Mouse (Mus musculus) thymus, adult 18-20 months (tissue): ENCODE measurements around the gene Il1rap.

Source experiments
- DNase-seq, 2 experiments: peaks; one replicate each; pipeline ENCODE4 v3.0.0; 2022; ENCODE audit warnings: mixed read lengths in 2 of 2

Gene Il1rap

DNA sequence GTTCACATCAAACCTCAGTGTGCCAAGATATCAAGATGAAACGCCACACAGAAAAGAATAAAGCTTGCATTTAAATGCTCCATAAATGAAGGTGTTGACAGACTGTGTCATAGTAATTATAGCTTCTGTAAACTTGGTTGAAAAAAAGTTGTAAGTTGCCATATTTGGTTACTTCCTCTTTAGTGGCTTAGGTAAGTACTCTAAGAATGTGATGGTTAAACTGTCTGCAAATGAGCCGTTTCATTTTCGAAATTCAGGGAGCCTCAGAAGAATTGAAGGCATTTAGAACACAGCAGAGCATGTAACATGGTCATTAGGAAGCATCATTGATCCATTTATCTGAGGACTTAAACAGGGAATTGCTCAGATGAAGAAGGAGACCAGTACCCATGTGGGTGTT is 146.6 kb downstream of the Il1rap start:
- no peak for DNase-seq

DNA sequence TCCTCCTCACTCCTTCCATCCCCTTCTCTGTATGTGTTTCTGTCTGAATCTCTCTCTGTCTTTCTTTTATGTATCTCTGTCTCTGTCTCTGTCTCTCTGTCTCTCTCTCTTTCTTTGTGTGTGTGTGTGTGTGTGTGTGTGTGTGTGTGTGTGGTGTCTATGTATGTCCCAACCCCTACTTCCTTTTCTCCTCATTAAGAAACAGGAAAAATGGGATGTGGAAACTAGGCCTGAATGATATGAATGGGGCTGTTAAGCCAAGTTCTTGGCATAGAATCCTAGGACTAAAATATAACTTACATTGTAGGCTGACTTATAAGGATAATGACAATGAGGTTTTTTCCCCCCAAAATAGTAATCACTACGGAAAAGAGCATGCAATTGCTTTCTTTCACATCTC is 149.4 kb downstream of the Il1rap start:
- no peak for DNase-seq

- no peak for DNase-seq
Measured at GRCm38 (mm10) chr16:26732566-26732965, 151.1 kb downstream of the Il1rap start.

GRCm38 (mm10) chr16:26755381-26756155 is 174.1 kb downstream of the Il1rap start:
- no peak for DNase-seq

DNA sequence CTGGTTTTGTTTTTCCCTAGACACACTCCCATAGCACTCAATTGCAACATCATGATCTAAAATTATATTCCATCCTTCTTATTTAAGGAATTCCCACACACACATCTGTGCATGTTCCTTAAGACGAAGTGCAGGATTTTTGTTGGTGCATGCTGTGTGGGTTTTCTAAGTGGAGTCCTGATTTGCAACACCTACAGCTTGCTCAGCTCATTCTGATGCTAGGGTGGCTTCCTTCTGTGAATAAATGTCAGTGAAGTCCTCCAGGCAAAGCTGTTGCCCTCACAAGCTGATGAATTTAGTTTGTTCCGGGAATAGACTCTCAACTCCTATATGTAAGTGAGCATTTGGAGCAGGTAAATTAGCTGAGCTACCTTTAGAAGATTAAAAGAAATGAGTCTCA is 194.5 kb downstream of the Il1rap start:
- no peak for DNase-seq

- no peak for DNase-seq
Measured at GRCm38 (mm10) chr16:26777132-26777531, 195.6 kb downstream of the Il1rap start.
